Mouse (Mus musculus) stomach, postnatal 0 days (tissue): ENCODE measurements at regions not wholly inside any gene's neighbourhood (a gene's known extent, or its start where the extent isn't known, plus 50 kb on each side); places are given as distances from the start of the nearest gene placed in this dataset.

Source experiments
- CTCF ChIP-seq: IDR thresholded peaks from 2 replicates; pipeline ENCODE4 v1.5.1; 2016; ENCODE audit warnings: antibody characterized with exemption, low read depth, mild to moderate bottlenecking, moderate library complexity
- EP300 ChIP-seq: optimal IDR thresholded peaks from 2 replicates; pipeline ENCODE3; 2016; ENCODE audit warnings: antibody characterized with exemption

- TF ChIP-seq CTCF: no peak
- no peak for TF ChIP-seq EP300
Measured at GRCm38 (mm10) chr3:45658093-45658776, 280.0 kb downstream of the Pcdh10 start.
